Mouse (Mus musculus) layer of hippocampus, postnatal 14 days (tissue): ENCODE measurements around the gene AC134908.4. TPM values are rescaled to one million over a fixed set of nuclear protein-coding genes. Genes with fewer than 3 reads are reported as not detected.

Source experiments
- DNase-seq, 2 experiments: peaks; one replicate each; pipeline ENCODE4 v3.0.0; 2021 to 2022; ENCODE audit warnings: low spot score in 2 of 2, mixed read lengths in 1 of 2
- long read RNA-seq, 2 experiments: library from polyadenylated mRNA; stranded (forward); transcript quantifications; one replicate each; pipeline ENCODE4 v2.0.0; 2021
- total RNA-seq, 2 experiments: library from RNA; stranded (reverse); gene quantifications; 2 replicates each; pipeline ENCODE4 v1.2.3; 2021

The AC134908.4 gene
- not detected for total RNA-seq
- long read RNA-seq, experiment 1, partial matches to known transcripts = 3 of 6 reads
- long read RNA-seq, experiment 1, other reads (novel, unspliced or antisense) = 3 of 6 reads
- long read RNA-seq, experiment 2 = 0 reads

- DNase-seq = peak in 1 of 2 experiments; percentile 73
Observed at GRCm38 (mm10) chr17:25795609-25796092, at the start of gene AC134908.4. AC134908.4 (minus strand) TSS chr17:25795659.

GRCm38 (mm10) chr17:25844396-25844901 lies 49.0 kb upstream of the AC134908.4 start, which contains the start of gene Rhot2:
Rhot2 (minus strand) TSS chr17:25844851.
- peak; percentile 89 to 95 for DNase-seq

GRCm38 (mm10) chr17:25843636-25844395 lies 48.4 kb upstream of the AC134908.4 start:
- no peak for DNase-seq

GRCm38 (mm10) chr17:25843122-25843521 lies 47.7 kb upstream of the AC134908.4 start:
- DNase-seq = no peak

DNA sequence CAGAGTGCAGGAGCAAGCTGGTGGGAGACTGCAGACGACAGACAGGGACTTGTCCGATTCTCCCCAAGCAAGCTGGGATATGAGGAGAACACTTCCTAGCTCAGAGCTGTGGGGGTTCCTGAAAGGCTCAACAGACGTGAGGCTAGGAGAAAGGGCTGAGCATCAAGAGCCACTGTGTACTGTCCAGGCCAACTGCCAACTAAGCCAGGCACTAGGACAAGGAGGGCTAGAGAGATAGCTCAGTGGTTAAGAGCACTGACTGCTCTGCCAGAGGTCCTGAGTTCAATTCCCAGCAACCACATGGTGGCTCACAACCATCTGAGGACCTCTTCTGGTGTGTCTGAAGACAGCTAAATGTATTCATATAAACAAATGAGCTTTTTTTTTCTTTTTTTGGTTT lies 47.0 kb upstream of the AC134908.4 start:
- DNase-seq = no peak

GRCm38 (mm10) chr17:25841117-25841880 lies 45.8 kb upstream of the AC134908.4 start, which contains the start of gene Gm20683:
Gm20683 (minus strand) TSS chr17:25841763.
- DNase-seq = no peak

DNA sequence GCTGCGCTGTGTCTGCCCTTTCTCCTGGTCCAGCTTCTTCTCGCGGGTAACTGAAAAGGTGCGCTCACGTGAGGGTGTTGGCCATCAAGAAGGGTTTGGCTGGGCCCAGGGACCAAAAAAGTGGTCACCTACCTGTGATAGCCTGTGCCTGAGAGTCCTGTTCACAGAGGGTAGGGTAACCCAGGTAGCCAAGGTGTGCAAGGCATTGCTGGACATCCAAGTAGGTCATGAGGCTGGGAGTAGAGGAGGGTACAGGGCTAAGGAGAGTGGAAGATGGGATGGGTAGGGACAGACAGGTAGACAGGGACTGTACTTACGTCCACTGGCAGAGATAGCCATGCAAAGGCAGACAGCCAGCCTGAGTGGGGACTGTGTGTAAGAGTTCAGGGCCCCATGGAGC lies 45.1 kb upstream of the AC134908.4 start:
- no peak for DNase-seq

GRCm38 (mm10) chr17:25839455-25840235 lies 44.2 kb upstream of the AC134908.4 start:
- DNase-seq = no peak

DNA sequence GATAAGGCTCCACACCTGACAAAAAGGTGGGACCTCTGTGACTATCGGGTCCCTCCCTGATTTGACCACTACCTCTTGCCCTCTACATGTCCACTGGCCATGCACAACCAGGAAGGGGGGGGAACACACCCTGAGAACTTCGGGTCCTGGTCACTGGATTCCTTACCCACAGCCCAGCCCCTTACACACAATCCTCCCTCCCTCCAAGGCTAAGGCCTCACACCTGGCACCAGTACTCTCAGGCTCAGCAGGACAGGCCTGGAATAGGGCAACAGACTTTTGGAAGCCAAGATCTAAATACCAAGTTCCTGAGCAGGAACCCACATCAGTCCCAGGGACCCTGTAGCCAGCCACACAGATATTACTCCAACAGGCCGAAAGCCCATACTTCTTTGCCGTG lies 43.4 kb upstream of the AC134908.4 start:
- DNase-seq = no peak

DNA sequence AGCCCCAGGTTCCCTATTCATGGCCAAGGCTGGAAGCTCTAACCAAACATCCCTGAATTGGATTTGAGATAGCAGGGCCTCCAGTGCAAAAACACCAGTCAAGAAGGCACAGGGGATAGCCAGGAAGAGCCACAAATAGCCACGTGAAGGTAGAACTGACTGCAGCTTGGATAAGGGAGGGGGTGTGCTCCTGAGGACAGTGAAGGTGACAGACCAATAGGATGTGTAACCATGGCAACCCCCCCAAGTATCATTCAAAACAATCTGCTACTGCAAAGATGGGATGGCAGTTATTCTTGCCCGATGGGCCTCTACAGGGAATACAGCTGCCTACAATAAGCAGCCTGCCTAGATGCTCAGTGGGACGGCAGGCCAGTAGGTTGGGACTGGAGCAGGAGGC lies 42.1 kb upstream of the AC134908.4 start:
- DNase-seq = no peak

DNA sequence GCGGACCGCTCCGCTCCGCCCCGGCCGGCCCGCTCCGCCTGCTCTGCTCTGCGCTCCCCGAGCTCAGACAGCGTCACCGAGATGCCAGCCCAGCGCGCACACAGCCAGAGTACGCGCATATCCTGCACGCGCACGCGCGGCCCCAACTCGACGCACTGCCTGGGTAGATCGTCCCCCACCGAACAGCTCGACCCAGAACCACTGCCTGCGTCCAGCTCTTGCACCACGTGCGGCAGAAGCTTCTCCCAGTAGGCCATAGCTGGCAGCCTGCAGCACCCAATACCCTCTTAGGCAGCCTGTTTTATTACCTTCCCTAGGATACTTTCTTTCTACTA lies 41.6 kb upstream of the AC134908.4 start, which contains the start of gene Rhbdl1:
Gene Rhbdl1 (minus strand): TSS at position 220 of the 335 bp plus-strand sequence.
- DNase-seq = peak; percentile 83 to 87

- DNase-seq = peak in 1 of 2 experiments; percentile 71
Observed at GRCm38 (mm10) chr17:25836397-25837075, 41.1 kb upstream of the AC134908.4 start.

DNA sequence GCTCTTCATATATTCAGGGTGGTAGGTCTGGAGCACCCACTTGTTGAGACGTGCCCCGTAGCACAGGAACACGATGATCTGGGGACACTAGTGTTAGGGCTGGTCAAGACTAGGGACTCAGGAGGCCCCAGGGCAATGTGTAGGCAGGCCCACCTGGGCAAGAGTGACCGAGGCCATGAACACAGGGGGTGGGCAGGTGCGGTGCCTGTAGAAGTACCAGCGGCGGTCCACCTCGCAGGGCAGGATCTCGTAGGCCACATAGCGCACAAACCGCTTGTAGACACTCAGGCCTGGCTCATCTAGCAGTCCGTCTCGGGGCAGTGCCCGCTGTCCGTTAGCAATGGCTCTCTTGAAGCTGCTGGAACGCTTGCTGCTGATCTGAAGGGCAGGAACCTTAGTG lies 40.4 kb upstream of the AC134908.4 start:
- DNase-seq = no peak

GRCm38 (mm10) chr17:25835301-25835700 lies 39.8 kb upstream of the AC134908.4 start:
- no peak for DNase-seq

- DNase-seq = no peak
Observed at GRCm38 (mm10) chr17:25834595-25835222, 39.2 kb upstream of the AC134908.4 start.

DNA sequence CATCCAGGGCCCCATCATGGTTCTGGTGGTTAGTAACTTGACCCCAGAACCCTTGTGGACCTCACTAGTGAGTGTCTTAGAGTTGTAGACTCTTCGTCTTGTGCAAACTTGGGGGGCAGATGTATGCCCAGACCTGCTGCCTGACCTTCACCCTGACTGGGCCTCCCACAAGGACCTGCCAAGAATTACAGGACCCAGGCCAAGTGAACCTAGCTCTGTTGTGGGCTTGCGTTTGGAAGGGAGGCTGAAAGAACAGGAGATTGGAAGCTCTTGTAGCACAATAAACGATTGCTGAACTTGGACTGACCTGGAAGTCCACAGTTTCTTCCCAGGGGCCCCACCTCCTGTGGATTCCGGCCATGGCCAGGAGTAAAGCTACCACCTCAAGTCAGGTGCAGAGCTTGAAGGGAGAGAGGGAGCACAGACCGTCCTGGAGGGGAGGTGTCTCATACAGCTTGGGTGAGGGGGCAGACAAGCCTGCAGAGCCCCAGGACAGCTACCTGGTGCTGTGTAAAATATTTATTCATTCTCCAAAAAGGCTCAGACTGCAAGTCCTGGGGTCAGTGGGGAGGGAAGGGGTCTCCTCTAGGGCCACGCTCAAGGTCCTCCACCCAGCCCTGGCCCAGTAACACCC lies 38.6 kb upstream of the AC134908.4 start:
- DNase-seq = no peak

DNA sequence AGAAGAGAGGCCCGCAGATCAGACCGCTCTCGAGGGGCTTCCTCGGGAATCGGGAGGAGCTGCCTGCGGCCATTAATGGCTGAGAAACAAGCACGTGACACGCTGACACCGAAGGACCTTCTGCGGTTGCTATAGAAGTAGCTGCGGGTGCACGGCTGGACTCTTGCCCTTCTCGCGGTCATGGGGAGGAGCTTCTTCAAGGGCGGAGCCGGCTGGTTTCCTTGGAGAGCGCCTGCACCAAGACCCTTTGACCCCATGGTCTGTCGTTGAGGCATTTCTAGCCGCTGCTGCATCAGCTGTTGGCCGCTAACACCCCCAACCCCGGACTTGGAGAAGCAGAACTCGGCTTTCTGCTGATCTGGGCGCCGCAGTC lies 37.8 kb upstream of the AC134908.4 start, which contains the start of gene Stub1:
Gene Stub1 (minus strand): TSS at position 114 of the 373 bp plus-strand sequence.
- DNase-seq = peak in 1 of 2 experiments; percentile 89

DNA sequence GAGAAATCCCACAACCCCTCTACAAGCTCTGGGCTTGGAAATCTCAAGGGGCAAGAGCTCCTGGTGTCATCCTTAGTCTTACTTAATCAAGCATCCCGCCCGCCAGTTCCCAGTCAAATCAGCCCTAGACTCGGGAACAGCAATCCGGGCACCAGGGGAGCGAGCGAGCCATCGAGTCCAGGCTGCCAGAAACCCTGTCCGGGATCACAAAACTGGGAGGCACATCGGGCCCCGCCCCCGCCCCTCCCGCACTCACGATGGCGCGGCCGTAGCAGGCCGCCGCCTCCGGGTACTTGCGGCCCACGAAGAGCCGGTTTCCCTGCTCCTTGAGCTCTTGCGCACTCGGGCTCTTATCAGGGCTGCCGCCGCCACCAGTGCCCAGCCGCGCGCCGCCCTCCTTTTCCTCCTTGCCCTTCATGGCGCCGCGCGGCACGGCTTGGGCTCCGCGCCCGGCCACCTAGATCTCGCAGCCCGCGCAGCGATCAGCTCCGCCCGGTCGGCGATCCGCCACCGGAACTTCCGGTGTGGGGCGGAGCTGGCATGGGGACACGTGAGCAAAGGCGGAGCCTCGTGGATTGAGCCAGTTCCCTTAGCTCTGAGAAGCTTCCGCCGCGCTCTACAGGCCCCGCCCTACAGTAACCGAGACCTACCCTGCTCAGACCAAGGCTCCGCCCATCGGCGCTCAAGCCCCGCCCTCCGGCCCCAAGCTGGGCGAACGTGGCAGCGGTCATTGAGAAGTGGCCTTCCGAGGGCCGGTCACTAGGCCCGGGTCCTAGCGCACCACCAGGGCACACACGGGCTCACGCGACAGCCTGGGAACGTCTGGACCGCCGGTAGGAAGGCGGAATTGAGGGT lies 37.2 kb upstream of the AC134908.4 start:
- peak; percentile 98 to 99 for DNase-seq
